Comparison of ENCODE assay signal across 8 mouse cellular contexts in genomic region chr11:100701301-100701700, GRCm38 (mm10). TPM values are rescaled to one million over a fixed set of nuclear protein-coding genes. Genes with fewer than 3 reads are reported as not detected.
DNase-seq lines count a peak whose midpoint lies in the region; ATAC-seq and TF ChIP-seq lines count a peak whose summit lies in the region.

No protein-coding gene starts in this region.

- H3K4me3 ChIP-seq in forebrain, embryonic 10.5 days = peak overlapping the region; percentile 37
- no peak overlapping the region for H3K4me3 ChIP-seq in forebrain, postnatal 0 days (ENCODE audit: low read depth, low read length)
- H3K4me3 ChIP-seq in embryonic facial prominence, embryonic 10.5 days = peak overlapping the region; percentile 48
- H3K4me3 ChIP-seq in heart, embryonic 15.5 days = peak overlapping the region; percentile 12

- no peak for ATAC-seq in forebrain, postnatal 0 days
- ATAC-seq in heart, embryonic 15.5 days (replicated peaks; ENCODE audit: insufficient number of reproducible peaks, insufficient read depth, low FRiP score, low read depth) = no peak

- 2% methylated on average over 14 of the region's 14 CpGs for WGBS in forebrain, embryonic 10.5 days
- WGBS in forebrain, postnatal 0 days = 6% methylated on average over 14 of the region's 14 CpGs
- 3% methylated on average over 14 of the region's 14 CpGs for WGBS in embryonic facial prominence, embryonic 10.5 days
- 6% methylated on average over 14 of the region's 14 CpGs for WGBS in heart, embryonic 15.5 days

- DNase-seq in forebrain, embryonic 10.5 days (ENCODE audit: extremely low spot score, low spot score) = peak; percentile 55
- no peak for DNase-seq in forebrain, postnatal 0 days
- DNase-seq in embryonic facial prominence, embryonic 10.5 days (ENCODE audit: low spot score) = peak; percentile 56
- DNase-seq in kidney, postnatal 10 days = peak; percentile 71
- peak; percentile 86 for DNase-seq in lung, postnatal 36 days
- peak; percentile 51 for DNase-seq in splenic B cell, adult 2 months (ENCODE audit: low read depth, low spot score)
- DNase-seq in MN1 (ENCODE audit: low spot score) = no peak

- H3K36me3 ChIP-seq in forebrain, embryonic 10.5 days (replicated peaks) = peaks cover 22% of the 10 kb centered on the region
- H3K36me3 ChIP-seq in forebrain, postnatal 0 days (ENCODE audit: insufficient read depth) = peaks cover 18% of the 10 kb centered on the region
- H3K36me3 ChIP-seq in embryonic facial prominence, embryonic 10.5 days (replicated peaks) = peaks cover 21% of the 10 kb centered on the region
- H3K36me3 ChIP-seq in heart, embryonic 15.5 days = peaks cover 15% of the 10 kb centered on the region
- H3K36me3 ChIP-seq in splenic B cell, adult 2 months (ENCODE audit: control insufficient read depth, insufficient read depth, low read length, poor library complexity, severe bottlenecking) = peaks cover 1% of the 10 kb centered on the region; the same call in 1 of the 2 replicates

- H3K27me3 ChIP-seq in forebrain, embryonic 10.5 days (ENCODE audit: poor library complexity, severe bottlenecking) = peaks cover 17% of the 10 kb centered on the region
- no peaks in the 10 kb centered on the region for H3K27me3 ChIP-seq in forebrain, postnatal 0 days (ENCODE audit: insufficient read depth, low read length)
- H3K27me3 ChIP-seq in embryonic facial prominence, embryonic 10.5 days (replicated peaks; ENCODE audit: low read depth, poor library complexity, severe bottlenecking) = peaks cover 9% of the 10 kb centered on the region; the same call in 1 of the 2 replicates
- H3K27me3 ChIP-seq in heart, embryonic 15.5 days = no peaks in the 10 kb centered on the region; the same call in 1 of the 2 replicates
- H3K27me3 ChIP-seq in splenic B cell, adult 2 months (ENCODE audit: control insufficient read depth, insufficient read depth, low read length, poor library complexity, severe bottlenecking) = no peaks in the 10 kb centered on the region

- TF ChIP-seq CTCF in forebrain, postnatal 0 days (IDR thresholded peaks at IDR 0.05; ENCODE audit: low read depth) = no peak

- H3K9me3 ChIP-seq in forebrain, embryonic 10.5 days = no peaks in the 10 kb centered on the region
- H3K9me3 ChIP-seq in forebrain, postnatal 0 days (ENCODE audit: low read length) = no peaks in the 10 kb centered on the region
- no peaks in the 10 kb centered on the region for H3K9me3 ChIP-seq in embryonic facial prominence, embryonic 10.5 days
- no peaks in the 10 kb centered on the region for H3K9me3 ChIP-seq in heart, embryonic 15.5 days (replicated peaks)

- peaks cover 41% of the 10 kb centered on the region for H3K4me1 ChIP-seq in forebrain, embryonic 10.5 days
- no peaks in the 10 kb centered on the region for H3K4me1 ChIP-seq in forebrain, postnatal 0 days (ENCODE audit: insufficient read depth)
- peaks cover 43% of the 10 kb centered on the region for H3K4me1 ChIP-seq in embryonic facial prominence, embryonic 10.5 days
- peaks cover 21% of the 10 kb centered on the region for H3K4me1 ChIP-seq in heart, embryonic 15.5 days (replicated peaks)

- H3K27ac ChIP-seq in forebrain, embryonic 10.5 days = no peak overlapping the region
- no peak overlapping the region for H3K27ac ChIP-seq in forebrain, postnatal 0 days (ENCODE audit: low read depth, low read length)
- H3K27ac ChIP-seq in embryonic facial prominence, embryonic 10.5 days (replicated peaks) = no peak overlapping the region
- H3K27ac ChIP-seq in heart, embryonic 15.5 days = no peak overlapping the region

- no peak overlapping the region for H3K9ac ChIP-seq in forebrain, postnatal 0 days
- no peak overlapping the region for H3K9ac ChIP-seq in heart, embryonic 15.5 days

- H3K4me2 ChIP-seq in forebrain, postnatal 0 days (ENCODE audit: low read depth) = no peak overlapping the region; the same call in 1 of the 2 replicates
- H3K4me2 ChIP-seq in heart, embryonic 15.5 days = peak overlapping the region; percentile 39

RNA-seq across cellular contexts. Expression of gene Dhx58, which starts 2.8 kb away (rescaled TPM):
- polyA plus RNA-seq in forebrain, embryonic 10.5 days (2016; fragmentation: Nextera tagmentation; extraction: Ambion mirVana) = 3.1 and 3.8 TPM in 2 replicates
- total RNA-seq in forebrain, postnatal 0 days (2014; rRNA removed) = 0.69 and 2.3 TPM in 2 replicates
- 1.0 and 1.5 TPM in 2 replicates for polyA plus RNA-seq in forebrain, postnatal 0 days (2015; fragmentation: Nextera tagmentation; extraction: Ambion mirVana)
- polyA plus RNA-seq in embryonic facial prominence, embryonic 10.5 days (2016; fragmentation: Nextera tagmentation; extraction: Ambion mirVana) = 3.3 and 3.6 TPM in 2 replicates
- polyA plus RNA-seq in heart, embryonic 15.5 days (2015; fragmentation: Nextera tagmentation; extraction: Ambion mirVana) = 1.5 and 2.1 TPM in 2 replicates

RNA-seq across cellular contexts. Expression of gene Zfp385c, which starts 9.0 kb away (rescaled TPM):
- 0.28 and 0.41 TPM in 2 replicates for polyA plus RNA-seq in forebrain, embryonic 10.5 days (2016; fragmentation: Nextera tagmentation; extraction: Ambion mirVana)
- total RNA-seq in forebrain, postnatal 0 days (2014; rRNA removed) = 1.7 and 2.0 TPM in 2 replicates
- polyA plus RNA-seq in forebrain, postnatal 0 days (2015; fragmentation: Nextera tagmentation; extraction: Ambion mirVana) = 0.40 and 1.0 TPM in 2 replicates
- 1.2 TPM in 2 replicates for polyA plus RNA-seq in embryonic facial prominence, embryonic 10.5 days (2016; fragmentation: Nextera tagmentation; extraction: Ambion mirVana)
- 0.09 and 0.16 TPM in 2 replicates for polyA plus RNA-seq in heart, embryonic 15.5 days (2015; fragmentation: Nextera tagmentation; extraction: Ambion mirVana)

RNA-seq across cellular contexts. Expression of gene Kat2a, which starts 11.0 kb away (rescaled TPM):
- polyA plus RNA-seq in forebrain, embryonic 10.5 days (2016; fragmentation: Nextera tagmentation; extraction: Ambion mirVana) = 76.3 and 78.5 TPM in 2 replicates
- total RNA-seq in forebrain, postnatal 0 days (2014; rRNA removed) = 41.9 and 42.8 TPM in 2 replicates
- 59.9 and 67.0 TPM in 2 replicates for polyA plus RNA-seq in forebrain, postnatal 0 days (2015; fragmentation: Nextera tagmentation; extraction: Ambion mirVana)
- 72.4 and 80.6 TPM in 2 replicates for polyA plus RNA-seq in embryonic facial prominence, embryonic 10.5 days (2016; fragmentation: Nextera tagmentation; extraction: Ambion mirVana)
- polyA plus RNA-seq in heart, embryonic 15.5 days (2015; fragmentation: Nextera tagmentation; extraction: Ambion mirVana) = 26.5 and 36.7 TPM in 2 replicates

RNA-seq across cellular contexts. Expression of gene Hspb9, which starts 12.3 kb away (rescaled TPM):
- polyA plus RNA-seq in forebrain, embryonic 10.5 days (2016; fragmentation: Nextera tagmentation; extraction: Ambion mirVana) = 0.24 and 0.30 TPM in 2 replicates
- not detected in 2 replicates for total RNA-seq in forebrain, postnatal 0 days (2014; rRNA removed)
- 0.21 and 0.22 TPM in 2 replicates for polyA plus RNA-seq in forebrain, postnatal 0 days (2015; fragmentation: Nextera tagmentation; extraction: Ambion mirVana)
- polyA plus RNA-seq in embryonic facial prominence, embryonic 10.5 days (2016; fragmentation: Nextera tagmentation; extraction: Ambion mirVana) = 0.56 TPM in 1 of 2 replicates, not detected in the other
- not detected in 2 replicates for polyA plus RNA-seq in heart, embryonic 15.5 days (2015; fragmentation: Nextera tagmentation; extraction: Ambion mirVana)

RNA-seq across cellular contexts. Expression of gene Rab5c, which starts 36.7 kb away (rescaled TPM):
- 13.2 and 14.9 TPM in 2 replicates for polyA plus RNA-seq in forebrain, embryonic 10.5 days (2016; fragmentation: Nextera tagmentation; extraction: Ambion mirVana)
- 208 and 211 TPM in 2 replicates for total RNA-seq in forebrain, postnatal 0 days (2014; rRNA removed)
- polyA plus RNA-seq in forebrain, postnatal 0 days (2015; fragmentation: Nextera tagmentation; extraction: Ambion mirVana) = 34.9 and 37.8 TPM in 2 replicates
- polyA plus RNA-seq in embryonic facial prominence, embryonic 10.5 days (2016; fragmentation: Nextera tagmentation; extraction: Ambion mirVana) = 13.0 and 13.1 TPM in 2 replicates
- polyA plus RNA-seq in heart, embryonic 15.5 days (2015; fragmentation: Nextera tagmentation; extraction: Ambion mirVana) = 13.0 and 16.2 TPM in 2 replicates

Comparison
In these comparisons a context has a peak if more than half of its experiments do, and no peak if none do; other contexts are left out.
1. DNase-seq: peak in forebrain, embryonic 10.5 days (single experiment), embryonic facial prominence, embryonic 10.5 days (single experiment), kidney, postnatal 10 days (single experiment), lung, postnatal 36 days (single experiment) and splenic B cell, adult 2 months (single experiment); none in forebrain, postnatal 0 days (single experiment) and MN1 (single experiment).